Mouse (Mus musculus): ENCODE measurements around the gene Lactb. TPM values are rescaled to one million over a fixed set of nuclear protein-coding genes. Genes with fewer than 3 reads are reported as not detected.
A peak's percentile ranks its signal among the peaks of the same experiment; 100 is the strongest.

The Lactb gene
- polyA plus RNA-seq, 1 experiment = 8.5 TPM

- Histone ChIP-seq H3K27me3 (replicated peaks) (no peaks in the 10 kb centered on the region), H3K4me3 (replicated peaks) (no peak overlapping the region), H3K9me3 (no peaks in the 10 kb centered on the region), H3K36me3 (replicated peaks; ENCODE audit: low read length) (peaks cover 2% of the 10 kb centered on the region), H3K4me1 (peaks cover 66% of the 10 kb centered on the region)
- TF ChIP-seq GATA1 (IDR thresholded peaks at IDR 0.05; ENCODE audit: borderline replicate concordance, low read length) (no peak), FLI1 (IDR thresholded peaks at IDR 0.05; ENCODE audit: low read length) (no peak)
These were observed 27.9 kb upstream of the Lactb start for GRCm38 (mm10) chr9:67003156-67003555.

- peak overlapping the region; percentile 67 for H3K4me3 ChIP-seq (replicated peaks)
- peaks cover 63% of the 10 kb centered on the region for H3K4me1 ChIP-seq
- TF ChIP-seq FLI1 (IDR thresholded peaks at IDR 0.05; ENCODE audit: low read length) (no peak), GATA1 (IDR thresholded peaks at IDR 0.05; ENCODE audit: borderline replicate concordance, low read length) (no peak)
- no peaks in the 10 kb centered on the region for H3K9me3 ChIP-seq
- no peaks in the 10 kb centered on the region for H3K36me3 ChIP-seq (replicated peaks; ENCODE audit: low read length)
- H3K27me3 ChIP-seq (replicated peaks) = no peaks in the 10 kb centered on the region
These were observed 26.2 kb upstream of the Lactb start for GRCm38 (mm10) chr9:67001506-67001905.

- no peaks in the 10 kb centered on the region for H3K36me3 ChIP-seq (replicated peaks; ENCODE audit: low read length)
- peaks cover 63% of the 10 kb centered on the region for H3K4me1 ChIP-seq
- no peaks in the 10 kb centered on the region for H3K27me3 ChIP-seq (replicated peaks)
- H3K9me3 ChIP-seq = no peaks in the 10 kb centered on the region
- TF ChIP-seq GATA1 (IDR thresholded peaks at IDR 0.05; ENCODE audit: borderline replicate concordance, low read length) (no peak), FLI1 (IDR thresholded peaks at IDR 0.05; ENCODE audit: low read length) (no peak)
- peak overlapping the region; percentile 67 for H3K4me3 ChIP-seq (replicated peaks)
These were observed 25.8 kb upstream of the Lactb start for GRCm38 (mm10) chr9:67001050-67001449.

GRCm38 (mm10) chr9:66999698-67000097, 24.4 kb upstream of the Lactb start:
- no peaks in the 10 kb centered on the region for H3K36me3 ChIP-seq (replicated peaks; ENCODE audit: low read length)
- H3K4me3 ChIP-seq (replicated peaks) = no peak overlapping the region
- H3K9me3 ChIP-seq = no peaks in the 10 kb centered on the region
- H3K27me3 ChIP-seq (replicated peaks) = no peaks in the 10 kb centered on the region
- peaks cover 57% of the 10 kb centered on the region for H3K4me1 ChIP-seq
- TF ChIP-seq GATA1 (IDR thresholded peaks at IDR 0.05; ENCODE audit: borderline replicate concordance, low read length) (no peak), FLI1 (IDR thresholded peaks at IDR 0.05; ENCODE audit: low read length) (no peak)

- Histone ChIP-seq H3K36me3 (replicated peaks; ENCODE audit: low read length) (peaks cover 9% of the 10 kb centered on the region), H3K27me3 (replicated peaks) (no peaks in the 10 kb centered on the region), H3K4me1 (peaks cover 75% of the 10 kb centered on the region), H3K4me3 (replicated peaks) (peak overlapping the region; percentile 90), H3K9me3 (peaks cover 5% of the 10 kb centered on the region)
- TF ChIP-seq FLI1 (IDR thresholded peaks at IDR 0.05; ENCODE audit: low read length) = no peak
- TF ChIP-seq GATA1 (IDR thresholded peaks at IDR 0.05; ENCODE audit: borderline replicate concordance, low read length) = no peak
These were observed 16.6 kb upstream of the Lactb start for GRCm38 (mm10) chr9:66991750-66992410.

GRCm38 (mm10) chr9:66991021-66991749, 15.9 kb upstream of the Lactb start:
- H3K4me3 ChIP-seq (replicated peaks) = peak overlapping the region; percentile 90
- H3K9me3 ChIP-seq = peaks cover 5% of the 10 kb centered on the region
- H3K36me3 ChIP-seq (replicated peaks; ENCODE audit: low read length) = peaks cover 9% of the 10 kb centered on the region
- no peak for TF ChIP-seq GATA1 (IDR thresholded peaks at IDR 0.05; ENCODE audit: borderline replicate concordance, low read length)
- no peak for TF ChIP-seq FLI1 (IDR thresholded peaks at IDR 0.05; ENCODE audit: low read length)
- H3K4me1 ChIP-seq = peaks cover 68% of the 10 kb centered on the region
- no peaks in the 10 kb centered on the region for H3K27me3 ChIP-seq (replicated peaks)

GRCm38 (mm10) chr9:66990046-66990445, 14.8 kb upstream of the Lactb start:
- Histone ChIP-seq H3K9me3 (peaks cover 5% of the 10 kb centered on the region), H3K4me1 (peaks cover 65% of the 10 kb centered on the region), H3K36me3 (replicated peaks; ENCODE audit: low read length) (peaks cover 9% of the 10 kb centered on the region), H3K4me3 (replicated peaks) (no peak overlapping the region), H3K27me3 (replicated peaks) (no peaks in the 10 kb centered on the region)
- TF ChIP-seq GATA1 (IDR thresholded peaks at IDR 0.05; ENCODE audit: borderline replicate concordance, low read length) = no peak
- TF ChIP-seq FLI1 (IDR thresholded peaks at IDR 0.05; ENCODE audit: low read length) = no peak

GRCm38 (mm10) chr9:66989581-66989980, 14.3 kb upstream of the Lactb start:
- Histone ChIP-seq H3K4me3 (replicated peaks) (no peak overlapping the region), H3K36me3 (replicated peaks; ENCODE audit: low read length) (peaks cover 9% of the 10 kb centered on the region), H3K27me3 (replicated peaks) (no peaks in the 10 kb centered on the region), H3K9me3 (peaks cover 5% of the 10 kb centered on the region), H3K4me1 (peaks cover 67% of the 10 kb centered on the region)
- TF ChIP-seq FLI1 (IDR thresholded peaks at IDR 0.05; ENCODE audit: low read length) (no peak), GATA1 (IDR thresholded peaks at IDR 0.05; ENCODE audit: borderline replicate concordance, low read length) (no peak)

GRCm38 (mm10) chr9:66988888-66989414, 13.7 kb upstream of the Lactb start:
- H3K36me3 ChIP-seq (replicated peaks; ENCODE audit: low read length) = peaks cover 9% of the 10 kb centered on the region
- peaks cover 70% of the 10 kb centered on the region for H3K4me1 ChIP-seq
- TF ChIP-seq GATA1 (IDR thresholded peaks at IDR 0.05; ENCODE audit: borderline replicate concordance, low read length) (no peak), FLI1 (IDR thresholded peaks at IDR 0.05; ENCODE audit: low read length) (no peak)
- no peak overlapping the region for H3K4me3 ChIP-seq (replicated peaks)
- H3K27me3 ChIP-seq (replicated peaks) = no peaks in the 10 kb centered on the region
- peaks cover 5% of the 10 kb centered on the region for H3K9me3 ChIP-seq
